Mouse (Mus musculus) spleen, adult 2 months (tissue): Measurements from ENCODE around the gene Vinac1. TPM values are rescaled to one million over a fixed set of nuclear protein-coding genes. Genes with fewer than 3 reads are reported as not detected.
A peak's percentile ranks its signal among the peaks of the same experiment; 100 is the strongest.

ENCODE experiments used
- DNase-seq, 2 experiments: peaks; one replicate each; pipeline versions ENCODE4 v3.0.0 to v3.0.0-alpha.2; 2012 to 2021; ENCODE audit warnings: low spot score in 2 of 2, low read depth in 1 of 2
- H3K27ac ChIP-seq: fragments of 200-500 bp; 2 replicates; pipeline ENCODE4 v1.5.1; 2012; ENCODE audit warnings: low read length, inconsistent platforms; ENCODE audit not compliant: insufficient read depth
- H3K27me3 ChIP-seq: fragments of 200-500 bp; 2 replicates; pipeline ENCODE4 v1.6.1; 2012; ENCODE audit warnings: mild to moderate bottlenecking, moderate library complexity, low read length, inconsistent platforms; ENCODE audit not compliant: control insufficient read depth, insufficient read depth
- H3K36me3 ChIP-seq: fragments of 200-500 bp; 2 replicates; pipeline ENCODE4 v1.6.1; 2012; ENCODE audit warnings: mild to moderate bottlenecking, low read length, inconsistent platforms; ENCODE audit not compliant: control insufficient read depth, insufficient read depth
- H3K4me1 ChIP-seq: fragments of 200-500 bp; 2 replicates; pipeline ENCODE4 v1.6.1; 2011; ENCODE audit warnings: inconsistent platforms; ENCODE audit not compliant: control insufficient read depth, insufficient read depth, insufficient read length
- H3K4me3 ChIP-seq: fragments of 200-500 bp; 2 replicates; pipeline ENCODE4 v1.5.1; 2011; ENCODE audit warnings: mild to moderate bottlenecking, inconsistent platforms; ENCODE audit not compliant: insufficient read depth, insufficient read length; ENCODE audit errors: extremely low read depth
- CTCF ChIP-seq: fragments of 200-500 bp; IDR thresholded peaks from 2 replicates; pipeline ENCODE4 v1.5.1; 2011; ENCODE audit warnings: mild to moderate bottlenecking, inconsistent platforms; ENCODE audit not compliant: insufficient read depth, insufficient read length, insufficient replicate concordance; ENCODE audit errors: extremely low read depth
- POLR2A ChIP-seq: fragments of 200-500 bp; IDR thresholded peaks from 2 replicates; pipeline ENCODE4 v1.6.1; 2011; ENCODE audit warnings: low read depth, low read length, inconsistent platforms
- WGBS: fragments of 180-500 bp; shearing (Covaris S2); methylation state at CpG from one replicate; pipeline ENCODE4 v1.1.7; 2018; 5-methylcytosine and 5-hydroxymethylcytosine counted together
- polyA plus RNA-seq: library from polyadenylated mRNA; depleted of rRNA; stranded (reverse); fragments of >200 nt; gene quantifications from 2 replicates; pipeline ENCODE4 v1.2.3, GENCODE M21; 2012

Gene Vinac1
- polyA plus RNA-seq, 1 experiment: not detected

GRCm38 (mm10) chr2:129061456-129062059 is 13.6 kb upstream of the Vinac1 start:
- 86% methylated on average over 10 of the region's 10 CpGs for WGBS
- no peaks in the 10 kb centered on the region for H3K27me3 ChIP-seq
- H3K4me1 ChIP-seq: peaks cover 3% of the 10 kb centered on the region; the same call in 1 of the 2 replicates
- H3K4me3 ChIP-seq: no peak overlapping the region
- no peak for TF ChIP-seq CTCF
- no peak for TF ChIP-seq POLR2A
- no peaks in the 10 kb centered on the region for H3K36me3 ChIP-seq
- DNase-seq: no peak
- no peak overlapping the region for H3K27ac ChIP-seq

GRCm38 (mm10) chr2:129057920-129058361 is 10.0 kb upstream of the Vinac1 start:
- no peak for DNase-seq
- Histone ChIP-seq H3K27me3 (no peaks in the 10 kb centered on the region), H3K36me3 (no peaks in the 10 kb centered on the region), H3K4me1 (no peaks in the 10 kb centered on the region), H3K4me3 (no peak overlapping the region), H3K27ac (no peak overlapping the region)
- whole genome bisulfite sequencing: 79% methylated on average over 6 of the region's 6 CpGs
- TF ChIP-seq CTCF (no peak), POLR2A (no peak)

GRCm38 (mm10) chr2:129057256-129057655 is 9.3 kb upstream of the Vinac1 start:
- DNase-seq: no peak
- no peaks in the 10 kb centered on the region for H3K27me3 ChIP-seq
- H3K36me3 ChIP-seq: no peaks in the 10 kb centered on the region
- H3K27ac ChIP-seq: no peak overlapping the region
- TF ChIP-seq POLR2A (no peak), CTCF (no peak)
- no peaks in the 10 kb centered on the region for H3K4me1 ChIP-seq
- H3K4me3 ChIP-seq: no peak overlapping the region
- 96% methylated on average over 8 of the region's 8 CpGs for whole genome bisulfite sequencing

DNA sequence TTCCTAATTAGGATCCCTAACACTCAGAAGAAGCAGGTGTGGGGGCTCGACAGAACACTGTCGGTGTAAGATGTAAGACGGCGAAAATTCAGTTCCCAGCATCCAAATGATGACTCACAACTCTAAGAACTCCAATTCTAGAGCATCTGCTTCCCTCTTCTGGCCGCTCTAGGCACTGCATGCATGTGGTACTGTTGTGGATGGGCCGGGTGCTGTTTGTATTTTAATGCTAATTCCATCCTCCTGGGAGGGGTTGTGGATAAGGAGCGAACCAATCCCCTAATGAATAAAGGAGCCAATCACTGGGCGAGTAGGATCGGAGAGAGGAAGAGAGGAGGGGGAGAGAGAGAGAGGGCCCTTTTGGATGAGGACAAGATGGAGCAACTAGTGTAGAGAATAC is 8.6 kb upstream of the Vinac1 start:
- H3K27ac ChIP-seq: no peak overlapping the region
- DNase-seq: peak in 1 of 2 experiments; percentile 20

DNA sequence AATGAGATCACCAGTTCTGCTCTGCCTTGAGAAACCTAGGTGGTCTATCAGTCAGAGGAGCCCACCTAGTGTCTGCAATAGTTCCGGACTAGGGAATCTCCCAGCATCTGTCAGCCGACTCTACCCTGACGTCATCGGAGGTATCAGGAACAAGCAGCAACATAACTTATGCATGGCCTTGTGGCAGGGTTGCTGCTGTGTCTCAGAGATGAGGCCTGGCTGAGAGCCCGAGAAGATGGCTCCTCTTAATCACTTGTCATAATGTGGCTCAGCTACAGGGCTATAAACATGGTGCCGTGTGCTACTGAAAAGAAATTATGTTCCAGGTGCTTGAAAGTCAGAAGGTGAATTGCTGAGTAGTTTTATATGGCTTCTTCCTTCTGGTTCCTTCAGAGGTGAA is 7.8 kb upstream of the Vinac1 start:
- no peak overlapping the region for H3K4me3 ChIP-seq
- no peak overlapping the region for H3K27ac ChIP-seq
- TF ChIP-seq CTCF: no peak
- TF ChIP-seq POLR2A: no peak
- H3K36me3 ChIP-seq: no peaks in the 10 kb centered on the region
- H3K4me1 ChIP-seq: no peaks in the 10 kb centered on the region
- 88% methylated on average over 6 of the region's 6 CpGs for WGBS
- DNase-seq: no peak
- H3K27me3 ChIP-seq: no peaks in the 10 kb centered on the region

More for the DNA sequence above, 8.6 kb upstream of the Vinac1 start:
- Histone ChIP-seq H3K4me1 (no peaks in the 10 kb centered on the region), H3K36me3 (no peaks in the 10 kb centered on the region), H3K4me3 (no peak overlapping the region), H3K27me3 (no peaks in the 10 kb centered on the region)
- TF ChIP-seq CTCF (no peak), POLR2A (no peak)
- WGBS: 65% methylated on average over 9 of the region's 9 CpGs

DNA sequence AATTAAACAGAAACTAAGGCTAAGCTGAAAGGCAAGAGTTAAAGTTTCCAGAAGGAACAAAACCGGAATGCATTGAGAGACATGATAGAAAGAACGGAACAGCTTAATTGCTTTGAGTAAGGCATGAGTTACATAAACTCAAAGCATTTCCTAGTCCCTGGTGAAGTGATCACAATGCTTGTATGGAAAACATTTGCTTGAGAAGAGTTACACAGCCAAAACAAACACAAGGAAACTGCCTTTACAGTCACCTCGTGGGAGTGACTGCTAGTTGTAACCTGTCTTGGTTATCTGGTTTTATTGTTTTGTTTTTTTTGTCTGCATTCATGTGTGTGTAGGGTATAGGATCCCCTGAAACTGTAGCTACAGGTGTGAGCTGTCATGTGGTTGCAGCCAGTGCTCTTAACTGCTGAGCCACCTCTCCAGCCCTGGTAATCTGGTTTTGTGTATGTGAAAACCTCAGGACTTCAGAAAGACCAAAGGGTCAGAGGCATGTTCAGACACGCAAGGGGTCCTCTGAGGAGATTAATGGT is 4.5 kb upstream of the Vinac1 start:
- H3K36me3 ChIP-seq: no peaks in the 10 kb centered on the region
- WGBS: 72% methylated on average over 4 of the region's 4 CpGs
- no peaks in the 10 kb centered on the region for H3K27me3 ChIP-seq
- DNase-seq: no peak
- no peak overlapping the region for H3K4me3 ChIP-seq
- TF ChIP-seq POLR2A (no peak), CTCF (no peak)
- H3K4me1 ChIP-seq: no peaks in the 10 kb centered on the region
- H3K27ac ChIP-seq: no peak overlapping the region

GRCm38 (mm10) chr2:129046846-129047196 is 1.2 kb downstream of the Vinac1 start:
- H3K4me3 ChIP-seq: no peak overlapping the region
- H3K36me3 ChIP-seq: no peaks in the 10 kb centered on the region
- TF ChIP-seq CTCF: no peak
- TF ChIP-seq POLR2A: no peak
- no peak overlapping the region for H3K27ac ChIP-seq
- WGBS: 90% methylated on average over 4 of the region's 4 CpGs
- no peak for DNase-seq
- H3K27me3 ChIP-seq: no peaks in the 10 kb centered on the region
- no peaks in the 10 kb centered on the region for H3K4me1 ChIP-seq
